Mouse (Mus musculus) forebrain, embryonic 10.5 days (tissue): ENCODE data around the gene Srsf5. TPM values are rescaled to one million over a fixed set of nuclear protein-coding genes. Genes with fewer than 3 reads are reported as not detected.

Source experiments
- DNase-seq: peaks from one replicate; pipeline ENCODE4 v3.0.0-alpha.2; 2017; ENCODE audit warnings: low spot score; ENCODE audit errors: extremely low spot score
- H3K27ac ChIP-seq: fragments of 300-500 bp; sonication (generic); 2 replicates; pipeline ENCODE4 v1.5.1; 2016; ENCODE audit warnings: mild to moderate bottlenecking
- H3K27me3 ChIP-seq: fragments of 300-500 bp; sonication (generic); 2 replicates; pipeline ENCODE4 v1.6.1; 2016; ENCODE audit warnings: mild to moderate bottlenecking; ENCODE audit not compliant: poor library complexity, severe bottlenecking
- H3K36me3 ChIP-seq: fragments of 300-500 bp; sonication (generic); replicated peaks from 2 replicates; pipeline ENCODE4 v1.6.1; 2016; ENCODE audit warnings: mild to moderate bottlenecking, moderate library complexity
- H3K4me1 ChIP-seq: fragments of 300-500 bp; sonication (generic); 2 replicates; pipeline ENCODE4 v1.6.1; 2016
- H3K4me3 ChIP-seq: fragments of 300-500 bp; sonication (generic); 2 replicates; pipeline ENCODE4 v1.5.1; 2016; ENCODE audit warnings: mild to moderate bottlenecking, moderate library complexity
- H3K9me3 ChIP-seq: fragments of 300-500 bp; sonication (generic); 2 replicates; pipeline ENCODE4 v1.6.1; 2016; ENCODE audit warnings: mild to moderate bottlenecking, moderate library complexity
- WGBS: fragments of 180-500 bp; shearing (Covaris S2); methylation state at CpG from one replicate; pipeline ENCODE4 v1.1.7; 2016; 5-methylcytosine and 5-hydroxymethylcytosine counted together
- polyA plus RNA-seq: library from polyadenylated mRNA; unstranded; fragments of >200 nt; fragmentation: Nextera tagmentation; extraction: Ambion mirVana; gene quantifications from 2 replicates; pipeline ENCODE4 v1.2.1, GENCODE M21; 2016

The Srsf5 gene
- polyA plus RNA-seq, result 538 and 563 TPM in 2 replicates

- under 1% methylated on average over 57 of the region's 57 CpGs for WGBS
- Histone ChIP-seq H3K4me1 (peaks cover 12% of the 10 kb centered on the region), H3K27me3 (no peaks in the 10 kb centered on the region), H3K27ac (peak within 1 kb of the TSS; percentile 99), H3K4me3 (peak within 1 kb of the TSS; percentile 99), H3K36me3 (peaks cover 43% of the 10 kb centered on the region), H3K9me3 (no peaks in the 10 kb centered on the region; the same call in 1 of the 2 replicates)
- peak; percentile 97 for DNase-seq
These were observed at the start of gene Srsf5 for GRCm38 (mm10) chr12:80945334-80945995. Gene Srsf5 (plus strand): TSS chr12:80945504.

GRCm38 (mm10) chr12:80909631-80910030, 35.7 kb upstream of the Srsf5 start:
- H3K4me1 ChIP-seq, result no peaks in the 10 kb centered on the region
- 89% methylated on average over 8 of the region's 8 CpGs for WGBS
- H3K9me3 ChIP-seq, result no peaks in the 10 kb centered on the region
- no peak for DNase-seq
- no peak overlapping the region for H3K4me3 ChIP-seq
- H3K27me3 ChIP-seq, result no peaks in the 10 kb centered on the region
- no peak overlapping the region for H3K27ac ChIP-seq
- H3K36me3 ChIP-seq, result no peaks in the 10 kb centered on the region

GRCm38 (mm10) chr12:80917764-80918163, 27.5 kb upstream of the Srsf5 start:
- H3K4me1 ChIP-seq, result peaks cover 3% of the 10 kb centered on the region
- no peaks in the 10 kb centered on the region for H3K9me3 ChIP-seq
- H3K4me3 ChIP-seq, result no peak overlapping the region
- H3K36me3 ChIP-seq, result no peaks in the 10 kb centered on the region
- no peak overlapping the region for H3K27ac ChIP-seq
- peaks cover 2% of the 10 kb centered on the region; the same call in 1 of the 2 replicates for H3K27me3 ChIP-seq
- 60% methylated on average over 7 of the region's 7 CpGs for WGBS
- no peak for DNase-seq

- DNase-seq, result no peak
- Histone ChIP-seq H3K36me3 (no peaks in the 10 kb centered on the region), H3K4me1 (peaks cover 18% of the 10 kb centered on the region), H3K27me3 (peaks cover 8% of the 10 kb centered on the region; the same call in 1 of the 2 replicates), H3K4me3 (no peak overlapping the region), H3K9me3 (no peaks in the 10 kb centered on the region), H3K27ac (no peak overlapping the region)
- WGBS, result 97% methylated on average over 5 of the region's 5 CpGs
These were observed 24.0 kb upstream of the Srsf5 start for GRCm38 (mm10) chr12:80921301-80921700.

- 9% methylated on average over 7 of the region's 7 CpGs for WGBS
- peaks cover 18% of the 10 kb centered on the region for H3K4me1 ChIP-seq
- H3K36me3 ChIP-seq, result no peaks in the 10 kb centered on the region
- DNase-seq, result no peak
- peaks cover 8% of the 10 kb centered on the region; the same call in 1 of the 2 replicates for H3K27me3 ChIP-seq
- H3K9me3 ChIP-seq, result no peaks in the 10 kb centered on the region
- H3K27ac ChIP-seq, result no peak overlapping the region
- peak overlapping the region; percentile 25; the same call in 1 of the 2 replicates for H3K4me3 ChIP-seq
These were observed 22.4 kb upstream of the Srsf5 start for GRCm38 (mm10) chr12:80922869-80923268.

GRCm38 (mm10) chr12:80923602-80924001, 21.7 kb upstream of the Srsf5 start:
- Histone ChIP-seq H3K9me3 (no peaks in the 10 kb centered on the region), H3K36me3 (no peaks in the 10 kb centered on the region), H3K27ac (no peak overlapping the region), H3K4me3 (no peak overlapping the region), H3K4me1 (peaks cover 18% of the 10 kb centered on the region), H3K27me3 (peaks cover 8% of the 10 kb centered on the region; the same call in 1 of the 2 replicates)
- no peak for DNase-seq
- WGBS, result 70% methylated on average over 5 of the region's 5 CpGs

- WGBS, result 79% methylated on average over 3 of the region's 3 CpGs
- peaks cover 8% of the 10 kb centered on the region; the same call in 1 of the 2 replicates for H3K27me3 ChIP-seq
- peaks cover 18% of the 10 kb centered on the region for H3K4me1 ChIP-seq
- no peak for DNase-seq
- H3K27ac ChIP-seq, result no peak overlapping the region
- H3K36me3 ChIP-seq, result no peaks in the 10 kb centered on the region
- H3K9me3 ChIP-seq, result no peaks in the 10 kb centered on the region
- H3K4me3 ChIP-seq, result no peak overlapping the region
These were observed 21.1 kb upstream of the Srsf5 start for GRCm38 (mm10) chr12:80924205-80924604.

GRCm38 (mm10) chr12:80925919-80926318, 19.4 kb upstream of the Srsf5 start:
- Histone ChIP-seq H3K4me1 (peaks cover 18% of the 10 kb centered on the region), H3K36me3 (no peaks in the 10 kb centered on the region), H3K9me3 (no peaks in the 10 kb centered on the region), H3K27me3 (peaks cover 8% of the 10 kb centered on the region; the same call in 1 of the 2 replicates), H3K27ac (no peak overlapping the region), H3K4me3 (no peak overlapping the region)
- DNase-seq, result no peak
- 51% methylated on average over 7 of the region's 7 CpGs for WGBS

- H3K27me3 ChIP-seq, result peaks cover 8% of the 10 kb centered on the region; the same call in 1 of the 2 replicates
These were observed 18.8 kb upstream of the Srsf5 start for GRCm38 (mm10) chr12:80926550-80926949.

GRCm38 (mm10) chr12:80927518-80927917, 17.8 kb upstream of the Srsf5 start:
- Histone ChIP-seq H3K4me3 (no peak overlapping the region), H3K9me3 (no peaks in the 10 kb centered on the region), H3K36me3 (no peaks in the 10 kb centered on the region), H3K27ac (no peak overlapping the region), H3K4me1 (peaks cover 17% of the 10 kb centered on the region), H3K27me3 (peaks cover 8% of the 10 kb centered on the region; the same call in 1 of the 2 replicates)
- 74% methylated on average over 1 of the region's 1 CpGs for WGBS
- DNase-seq, result no peak

More at GRCm38 (mm10) chr12:80926550-80926949, 18.8 kb upstream of the Srsf5 start:
- no peak overlapping the region for H3K27ac ChIP-seq
- WGBS, result 93% methylated on average over 4 of the region's 4 CpGs
- H3K4me3 ChIP-seq, result no peak overlapping the region
- no peaks in the 10 kb centered on the region for H3K9me3 ChIP-seq
- H3K4me1 ChIP-seq, result peaks cover 18% of the 10 kb centered on the region
- DNase-seq, result no peak
- H3K36me3 ChIP-seq, result no peaks in the 10 kb centered on the region

- no peak overlapping the region for H3K27ac ChIP-seq
- 88% methylated on average over 3 of the region's 3 CpGs for WGBS
- no peaks in the 10 kb centered on the region for H3K9me3 ChIP-seq
- DNase-seq, result no peak
- peaks cover 9% of the 10 kb centered on the region; the same call in 1 of the 2 replicates for H3K4me1 ChIP-seq
- no peaks in the 10 kb centered on the region for H3K36me3 ChIP-seq
- H3K27me3 ChIP-seq, result no peaks in the 10 kb centered on the region
- H3K4me3 ChIP-seq, result no peak overlapping the region
These were observed 16.4 kb upstream of the Srsf5 start for GRCm38 (mm10) chr12:80928881-80929280.

GRCm38 (mm10) chr12:80930141-80930540, 15.2 kb upstream of the Srsf5 start:
- Histone ChIP-seq H3K36me3 (no peaks in the 10 kb centered on the region), H3K27me3 (no peaks in the 10 kb centered on the region), H3K27ac (no peak overlapping the region), H3K4me1 (peaks cover 6% of the 10 kb centered on the region; the same call in 1 of the 2 replicates), H3K9me3 (no peaks in the 10 kb centered on the region), H3K4me3 (no peak overlapping the region)
- 91% methylated on average over 7 of the region's 7 CpGs for WGBS
- DNase-seq, result no peak

GRCm38 (mm10) chr12:80931402-80932140, 13.7 kb upstream of the Srsf5 start:
- Histone ChIP-seq H3K36me3 (no peaks in the 10 kb centered on the region), H3K4me3 (no peak overlapping the region), H3K4me1 (no peaks in the 10 kb centered on the region), H3K9me3 (no peaks in the 10 kb centered on the region), H3K27ac (no peak overlapping the region), H3K27me3 (no peaks in the 10 kb centered on the region)
- DNase-seq, result no peak
- 89% methylated on average over 3 of the region's 3 CpGs for WGBS
